Mouse (Mus musculus): ENCODE data around the gene Cwc22.

The Cwc22 gene

DNA sequence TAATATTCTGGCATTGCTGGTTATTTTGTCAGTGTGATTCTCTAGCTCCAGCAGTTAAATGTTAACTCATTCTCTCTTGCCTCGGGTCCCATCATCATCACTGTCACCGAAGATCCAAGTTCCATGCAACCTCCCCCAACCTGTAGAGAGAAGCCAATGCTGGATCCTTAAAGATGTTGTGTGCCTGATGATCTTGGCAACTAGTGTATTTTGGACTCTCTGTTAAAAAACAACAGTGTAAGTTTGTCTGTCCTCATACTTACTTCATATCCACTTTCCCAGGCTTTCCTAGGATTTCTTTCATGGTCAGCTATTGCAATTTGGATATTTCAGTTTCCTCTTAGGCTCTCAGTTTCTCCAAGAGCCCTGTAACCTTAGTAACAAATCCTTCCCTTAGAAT is 25.2 kb upstream of the Cwc22 start:
- in situ Hi-C loops (cut with MboI; ENCODE audit: unreplicated experiment in 2 of 2): no loop called here

DNA sequence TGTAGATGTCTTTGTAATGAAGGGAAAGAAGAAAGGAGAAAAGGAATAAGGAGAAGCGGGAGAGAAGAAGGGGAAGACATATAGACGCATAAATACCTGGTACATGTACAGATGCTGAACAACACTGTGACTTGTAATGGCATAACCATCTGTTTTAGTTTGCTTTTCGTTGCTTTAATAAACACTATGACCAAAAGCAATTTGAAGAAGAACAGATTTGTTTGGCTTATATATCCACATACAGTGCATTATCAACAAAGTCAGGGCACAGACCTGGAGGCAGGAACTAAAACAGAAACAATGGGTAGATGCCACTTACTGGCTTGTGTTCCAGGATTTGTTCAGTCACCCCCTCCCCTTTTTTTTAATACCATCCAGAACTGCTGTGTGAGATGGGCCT is 24.4 kb upstream of the Cwc22 start:
- in situ Hi-C loops (cut with MboI; ENCODE audit: unreplicated experiment in 2 of 2): no loop called here

DNA sequence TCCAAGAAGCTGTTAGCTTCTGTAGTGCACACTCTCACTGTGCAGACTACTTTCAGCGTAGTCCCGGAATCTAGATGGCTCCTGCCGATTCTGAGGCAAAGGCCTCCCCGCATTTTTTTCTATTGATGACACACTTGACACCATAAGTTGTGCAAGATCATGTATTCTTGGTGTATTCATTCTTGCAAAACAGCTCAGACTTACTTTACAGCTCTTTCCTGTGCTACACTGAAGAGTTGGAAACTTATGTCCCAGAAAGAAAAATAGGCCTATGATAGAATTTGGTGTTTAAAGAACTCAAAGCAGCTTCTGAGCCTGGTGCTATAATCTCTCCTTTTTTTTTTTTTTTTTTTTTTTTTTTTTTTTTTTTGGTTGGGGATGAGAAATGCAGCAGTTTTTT is 23.8 kb upstream of the Cwc22 start:
- in situ Hi-C loops (cut with MboI; ENCODE audit: unreplicated experiment in 2 of 2): no loop called here

DNA sequence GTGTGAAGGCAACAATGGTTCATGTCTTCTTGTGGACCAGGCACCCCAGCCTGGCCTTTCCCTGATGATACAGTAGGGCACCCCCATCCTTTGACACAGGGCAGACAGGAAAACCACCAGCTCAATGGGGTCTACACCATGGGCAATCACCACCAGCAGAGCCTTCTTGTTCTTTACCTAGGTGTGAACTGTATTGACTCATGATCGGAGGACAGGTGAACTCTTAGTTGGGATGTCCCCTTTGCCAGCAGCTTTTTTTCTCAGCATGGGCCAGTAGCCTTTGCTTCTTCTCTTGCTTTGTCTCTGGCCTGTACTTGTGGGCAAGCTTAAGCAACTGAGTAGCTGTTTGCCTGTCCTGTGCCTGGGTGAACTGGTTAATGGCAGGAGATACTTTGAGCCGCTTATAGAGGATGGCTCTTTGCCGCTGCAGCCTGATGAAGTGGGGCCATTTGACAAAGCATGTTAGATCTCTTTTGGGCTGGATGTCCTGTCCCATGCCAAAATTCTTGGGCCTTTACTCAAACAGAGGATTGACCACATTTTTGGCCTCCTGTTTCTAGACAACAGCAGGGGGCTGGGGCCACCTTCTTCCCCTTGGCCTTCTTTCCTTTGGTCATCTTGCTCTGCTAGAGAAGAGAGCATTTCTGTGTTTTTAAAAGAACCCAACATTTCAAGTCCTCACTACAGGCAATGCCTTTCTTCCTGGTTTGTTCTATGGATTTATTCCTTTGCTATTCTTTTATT is 16.4 kb upstream of the Cwc22 start:
- in situ Hi-C loops (cut with MboI; ENCODE audit: unreplicated experiment in 2 of 2): no loop called here

DNA sequence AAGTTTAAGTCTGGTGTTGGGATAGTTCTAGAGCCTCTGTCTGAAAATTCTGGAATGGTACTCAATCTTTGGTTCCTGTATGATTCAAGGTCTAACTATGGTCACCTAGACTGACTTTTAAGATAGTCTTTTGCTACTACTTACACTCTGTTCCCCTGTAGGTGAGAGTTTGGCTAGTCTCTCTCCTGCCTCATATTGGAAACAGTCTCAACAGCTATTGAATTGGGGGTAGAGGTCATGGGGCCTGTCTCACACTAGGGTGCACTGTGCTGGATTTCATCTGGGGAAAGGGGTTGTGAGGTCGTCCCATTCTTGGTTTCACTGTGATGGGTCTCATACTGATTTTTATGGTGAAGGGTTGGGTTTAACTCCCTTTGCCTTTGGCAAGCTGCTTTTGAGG is 15.1 kb upstream of the Cwc22 start:
- in situ Hi-C loops (cut with MboI; ENCODE audit: unreplicated experiment in 2 of 2): no loop called here

DNA sequence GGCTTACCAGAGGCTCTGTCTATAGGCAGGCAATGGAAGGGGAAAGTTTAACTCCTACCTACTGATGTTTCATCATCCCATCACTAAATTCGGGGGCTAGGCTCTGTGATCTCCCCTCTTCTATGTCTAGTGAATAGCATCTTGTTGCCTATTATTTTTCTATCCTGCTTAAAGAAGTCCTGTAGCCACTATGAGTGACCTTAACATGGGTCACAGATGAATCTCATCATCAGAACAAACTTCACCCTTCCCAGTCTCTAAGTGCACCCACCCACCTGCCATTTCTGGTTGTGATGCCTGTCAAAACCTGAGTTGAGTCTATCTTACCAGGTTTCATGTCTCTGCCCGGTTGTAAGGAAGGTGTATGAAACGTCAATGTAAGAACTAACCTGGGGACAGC is 14.5 kb upstream of the Cwc22 start:
- in situ Hi-C loops (cut with MboI; ENCODE audit: unreplicated experiment in 2 of 2): no loop called here

DNA sequence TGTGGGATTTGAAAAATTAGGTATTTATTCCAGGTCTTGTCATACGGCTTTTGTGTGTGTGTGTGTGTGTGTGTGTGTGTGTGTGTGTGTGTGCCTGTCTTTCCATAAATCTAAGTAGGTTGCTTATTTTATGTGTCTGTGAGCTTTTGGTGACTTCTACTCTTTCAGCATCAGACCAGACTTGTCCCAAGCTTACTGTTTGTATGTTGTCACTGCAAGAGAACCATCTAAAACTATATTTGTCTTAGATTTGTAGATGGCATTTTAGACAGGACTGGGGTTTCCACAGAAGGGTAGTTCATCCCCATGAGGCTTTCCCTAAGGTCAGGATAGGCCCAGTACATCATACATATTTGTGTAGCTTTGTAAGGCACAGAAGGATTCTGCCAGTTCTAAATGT is 13.2 kb upstream of the Cwc22 start:
- in situ Hi-C loops (cut with MboI; ENCODE audit: unreplicated experiment in 2 of 2): no loop called here

DNA sequence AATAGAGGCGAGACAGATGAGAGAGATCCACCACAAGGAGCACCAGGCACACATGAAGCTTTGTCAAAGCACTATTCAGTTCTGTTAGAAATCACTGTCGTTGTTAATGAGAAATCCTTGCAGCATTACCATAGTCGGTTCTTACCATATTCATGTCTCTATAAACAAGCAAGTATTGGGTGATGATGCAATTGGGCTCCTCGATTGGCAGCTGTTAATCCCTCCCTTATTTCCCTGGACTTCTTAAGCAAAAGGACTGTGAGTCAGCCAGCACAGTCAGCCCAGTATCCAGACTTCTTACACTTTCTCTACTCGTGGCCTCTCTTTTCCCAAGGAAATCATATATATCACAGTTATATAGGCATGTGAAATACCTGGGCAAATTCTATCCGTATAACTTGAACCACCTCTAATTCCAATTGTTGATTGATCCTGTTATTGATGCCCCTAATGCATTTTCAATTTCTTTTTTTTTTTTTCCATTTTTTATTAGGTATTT is 5.3 kb upstream of the Cwc22 start:
- in situ Hi-C loops (cut with MboI; ENCODE audit: unreplicated experiment in 2 of 2): no loop called here

DNA sequence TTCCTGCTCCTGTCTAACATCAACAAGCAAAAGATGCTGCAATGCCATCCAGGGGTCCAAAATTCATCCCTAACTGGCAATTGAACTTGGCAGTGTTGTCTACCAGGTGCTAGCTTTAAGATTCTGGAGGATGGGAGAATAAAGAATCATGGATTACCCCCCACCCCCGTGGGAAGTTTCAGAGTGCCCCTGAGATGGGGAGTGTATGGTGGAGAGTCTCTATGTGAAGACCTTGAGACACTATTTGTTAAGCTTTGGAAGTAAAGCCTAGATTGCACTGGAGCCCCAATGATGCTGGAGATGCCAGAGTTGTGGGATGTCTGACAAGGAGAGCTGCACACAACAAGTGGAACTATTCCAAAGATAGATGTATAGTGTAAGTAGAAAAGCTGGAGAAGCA is 3.9 kb upstream of the Cwc22 start:
- in situ Hi-C loops (cut with MboI; ENCODE audit: unreplicated experiment in 2 of 2): no loop called here

DNA sequence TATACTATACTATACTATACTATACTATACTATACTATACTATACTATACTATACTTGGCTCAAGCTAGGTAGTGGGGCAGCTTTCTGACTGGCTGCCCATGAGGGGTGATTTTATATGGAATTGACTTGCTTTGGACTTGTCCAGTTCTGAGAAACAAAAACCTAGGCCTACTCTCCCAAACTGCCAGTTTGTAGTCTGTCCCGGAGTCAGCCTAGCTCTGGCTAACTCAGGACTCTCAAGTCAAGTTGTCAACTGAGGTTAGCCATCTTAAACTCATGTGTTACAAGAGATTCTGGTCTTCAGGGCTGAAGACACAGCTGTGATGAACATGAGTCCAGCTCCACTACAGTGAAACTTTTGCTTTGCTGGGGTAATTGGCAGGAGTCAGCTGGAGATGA is 3.3 kb upstream of the Cwc22 start:
- in situ Hi-C loops (cut with MboI; ENCODE audit: unreplicated experiment in 2 of 2): loop anchor here (10.0 to 25.0 kb wide), 6 partner anchors 925 to 1685 kb away; partner anchors contain the start of genes Cyct (in 1 of the 2), Fkbp7 (in 1 of the 2), Itprid2 (in 1 of the 2) and Plekha3 (in 1 of the 2)

DNA sequence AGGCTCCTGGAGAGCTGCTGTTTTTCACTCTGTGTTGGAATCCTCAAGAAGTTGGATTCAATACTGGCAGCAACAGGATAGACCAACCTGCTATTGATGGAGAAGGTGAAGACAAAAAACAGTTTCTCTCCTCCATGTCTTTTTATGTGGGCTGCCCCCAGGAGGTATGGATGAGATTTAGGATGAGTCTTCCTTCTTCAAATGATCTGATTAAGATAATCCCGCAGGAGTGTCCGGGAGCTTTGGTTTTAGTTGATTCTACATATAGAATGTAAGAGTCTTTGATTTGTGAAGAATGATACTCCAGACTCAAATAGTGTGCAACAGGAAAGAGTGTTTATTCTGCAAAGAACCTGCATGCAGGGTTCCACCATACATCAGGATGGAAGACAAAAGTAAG is 2.7 kb upstream of the Cwc22 start:
- in situ Hi-C loops (cut with MboI; ENCODE audit: unreplicated experiment in 2 of 2): loop anchor here (10.0 to 25.0 kb wide), 6 partner anchors 926 to 1686 kb away; partner anchors contain the start of genes Cyct (in 1 of the 2), Fkbp7 (in 1 of the 2), Itprid2 (in 1 of the 2) and Plekha3 (in 1 of the 2)

DNA sequence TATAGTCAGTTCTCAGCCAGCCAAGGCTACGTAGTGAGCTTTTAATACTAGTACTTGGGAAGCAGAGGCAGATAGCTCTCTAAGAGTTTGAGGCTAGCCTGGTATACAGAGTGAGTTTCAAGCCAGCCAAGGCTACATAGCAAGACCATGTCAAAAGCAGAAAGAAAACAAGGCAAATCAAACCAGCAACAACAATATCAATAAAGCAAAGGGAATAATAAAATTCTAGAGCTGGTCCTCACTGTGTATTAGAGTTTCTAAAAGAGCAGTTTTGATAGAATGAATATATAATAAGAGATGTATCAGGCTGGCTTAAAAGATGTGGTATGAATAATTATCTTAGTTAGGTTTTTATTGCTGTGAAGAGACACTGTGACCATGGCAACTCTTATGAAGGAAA is 2.0 kb upstream of the Cwc22 start:
- in situ Hi-C loops (cut with MboI; ENCODE audit: unreplicated experiment in 2 of 2): loop anchor here (10.0 to 25.0 kb wide), 6 partner anchors 927 to 1687 kb away; partner anchors contain the start of genes Cyct (in 1 of the 2), Fkbp7 (in 1 of the 2), Itprid2 (in 1 of the 2) and Plekha3 (in 1 of the 2)

DNA sequence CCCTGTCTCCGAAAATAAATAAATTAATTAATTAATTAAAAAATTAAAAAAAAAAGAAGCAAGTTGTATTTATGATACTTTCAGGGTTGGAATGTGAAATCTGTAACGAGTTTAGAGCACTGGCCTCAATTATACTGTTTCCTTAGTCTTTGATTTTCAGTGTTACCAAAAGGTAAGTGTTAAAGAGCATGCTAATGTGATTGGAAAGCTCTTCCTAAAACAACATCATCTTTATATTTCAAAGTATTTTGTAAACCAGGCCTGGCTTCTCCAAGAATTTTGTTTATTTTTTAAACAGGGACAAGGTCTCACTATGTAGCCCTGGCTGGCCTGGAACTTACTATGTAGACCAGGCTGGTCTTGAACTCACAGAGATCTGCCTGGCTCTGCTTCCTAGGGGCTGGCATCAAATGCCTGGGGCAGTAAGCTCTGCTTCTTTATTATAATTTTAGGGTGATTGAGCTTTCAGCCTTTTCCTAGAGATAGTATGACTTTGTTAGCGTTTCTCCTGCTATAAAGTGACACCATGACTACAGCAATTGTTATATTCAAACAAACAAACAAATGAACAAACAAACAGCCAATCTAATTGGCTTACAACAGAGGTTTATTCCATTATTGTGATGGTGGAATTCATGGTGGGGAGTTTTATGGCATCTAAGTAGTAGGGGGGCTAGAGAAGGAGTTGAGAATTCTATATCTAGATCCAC is 1.1 kb upstream of the Cwc22 start:
- in situ Hi-C loops (cut with MboI; ENCODE audit: unreplicated experiment in 2 of 2): loop anchor here (10.0 to 25.0 kb wide), 6 partner anchors 927 to 1687 kb away; partner anchors contain the start of genes Cyct (in 1 of the 2), Fkbp7 (in 1 of the 2), Itprid2 (in 1 of the 2) and Plekha3 (in 1 of the 2)

DNA sequence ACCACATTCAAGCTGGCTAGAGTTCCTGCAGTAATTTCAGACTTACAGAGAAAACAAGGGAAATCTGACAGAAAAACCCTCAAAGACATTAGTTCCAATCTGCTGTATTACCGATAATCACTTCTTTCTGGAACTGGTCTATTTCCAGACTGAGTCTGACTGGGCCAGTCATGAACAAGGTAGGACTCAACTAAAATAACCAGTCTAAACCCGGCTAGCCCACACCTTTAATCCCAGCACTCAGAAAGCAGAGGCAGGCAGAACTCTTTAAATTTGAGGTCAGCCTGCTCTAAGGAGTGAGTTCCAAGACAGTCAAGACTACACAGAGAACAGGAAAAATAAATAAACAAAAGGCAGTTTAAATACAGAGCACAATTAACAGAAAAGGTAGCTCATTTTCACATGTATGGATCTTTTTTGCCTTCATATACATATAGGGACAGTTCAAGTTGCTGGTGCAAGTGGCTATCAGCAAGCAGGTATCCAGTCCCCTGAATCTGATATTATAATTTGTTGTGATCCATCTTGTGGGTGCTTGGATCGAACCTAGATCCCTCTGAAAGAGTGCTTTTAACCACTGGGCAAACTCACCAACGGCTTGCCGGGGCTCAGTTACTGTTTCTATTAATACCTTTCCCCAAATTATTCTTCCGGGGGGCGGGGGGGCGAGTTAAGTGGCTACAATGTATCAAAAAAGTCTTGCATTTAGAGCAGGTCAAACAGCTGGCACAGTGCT is 1.1 kb downstream of the Cwc22 start:
- in situ Hi-C loops (cut with MboI; ENCODE audit: unreplicated experiment in 2 of 2): loop anchor here (10.0 to 25.0 kb wide), 6 partner anchors 930 to 1690 kb away; partner anchors contain the start of genes Cyct (in 1 of the 2), Fkbp7 (in 1 of the 2), Itprid2 (in 1 of the 2) and Plekha3 (in 1 of the 2)

DNA sequence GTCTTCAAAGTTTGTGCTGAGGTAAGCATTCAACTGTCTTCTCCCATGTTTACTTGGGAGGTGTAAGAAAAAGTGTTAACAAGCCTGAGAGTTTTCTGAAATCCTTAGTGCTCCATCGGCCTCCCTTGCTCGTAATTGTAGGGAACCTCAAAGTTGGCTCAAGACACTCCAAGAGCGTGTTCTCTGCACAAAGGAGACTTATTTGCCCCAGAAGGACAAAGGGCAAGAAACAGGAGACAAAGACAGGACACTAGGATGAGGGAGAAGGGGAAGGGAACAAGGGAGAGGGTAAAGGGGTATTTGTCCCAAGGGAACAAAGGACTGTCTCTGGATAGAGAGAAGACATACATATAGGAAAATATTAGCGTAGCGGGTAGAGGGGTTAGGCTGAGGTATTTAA is 1.9 kb downstream of the Cwc22 start:
- in situ Hi-C loops (cut with MboI; ENCODE audit: unreplicated experiment in 2 of 2): loop anchor here (10.0 to 25.0 kb wide), 6 partner anchors 931 to 1691 kb away; partner anchors contain the start of genes Cyct (in 1 of the 2), Fkbp7 (in 1 of the 2), Itprid2 (in 1 of the 2) and Plekha3 (in 1 of the 2)

DNA sequence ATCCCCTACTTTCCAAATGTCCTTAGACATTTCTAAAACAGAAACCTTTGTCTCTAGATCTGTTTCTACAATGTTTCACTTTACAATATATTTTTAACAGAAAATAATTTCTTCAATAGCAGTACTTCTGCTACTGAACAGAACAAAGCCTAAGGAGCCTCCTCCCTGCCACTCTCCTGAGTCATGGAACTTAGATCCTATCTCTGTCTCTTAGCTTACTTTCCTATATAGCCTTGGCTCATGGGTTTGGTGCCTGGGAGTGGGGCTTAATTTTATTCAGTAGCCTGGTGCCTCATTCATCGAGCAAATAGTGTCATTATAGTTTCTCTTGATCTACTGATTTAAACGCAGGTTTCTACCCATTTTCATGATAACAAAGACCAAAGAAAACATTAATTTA is 4.2 kb downstream of the Cwc22 start:
- in situ Hi-C loops (cut with MboI; ENCODE audit: unreplicated experiment in 2 of 2): loop anchor here (10.0 to 25.0 kb wide), 6 partner anchors 933 to 1693 kb away; partner anchors contain the start of genes Cyct (in 1 of the 2), Fkbp7 (in 1 of the 2), Itprid2 (in 1 of the 2) and Plekha3 (in 1 of the 2)

DNA sequence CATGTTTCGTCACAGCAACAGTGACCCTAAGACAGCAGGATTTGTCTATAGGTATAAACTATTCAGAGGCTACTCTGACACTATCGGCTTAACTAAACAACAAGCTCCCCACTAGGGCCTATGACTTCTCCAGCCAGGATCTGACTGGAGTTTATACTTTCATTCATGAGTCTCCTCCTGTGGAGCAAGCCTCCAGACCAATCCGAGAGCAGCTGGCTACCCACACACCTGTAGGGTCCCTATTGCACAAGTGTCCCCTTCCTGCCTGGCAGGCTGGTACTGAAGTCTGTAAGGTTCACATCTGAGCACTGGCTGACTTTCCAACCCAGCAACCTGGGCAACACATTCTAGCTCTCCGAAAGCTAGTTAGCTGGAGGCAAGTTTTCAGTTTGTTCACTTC is 7.9 kb downstream of the Cwc22 start:
- in situ Hi-C loops (cut with MboI; ENCODE audit: unreplicated experiment in 2 of 2): loop anchor here (25.0 kb wide), 4 partner anchors 1251 to 1576 kb away; partner anchors contain the start of genes Cyct (in 1 of the 2), Fkbp7 (in 1 of the 2), Plekha3 (in 1 of the 2) and Rbm45 (in 1 of the 2)

DNA sequence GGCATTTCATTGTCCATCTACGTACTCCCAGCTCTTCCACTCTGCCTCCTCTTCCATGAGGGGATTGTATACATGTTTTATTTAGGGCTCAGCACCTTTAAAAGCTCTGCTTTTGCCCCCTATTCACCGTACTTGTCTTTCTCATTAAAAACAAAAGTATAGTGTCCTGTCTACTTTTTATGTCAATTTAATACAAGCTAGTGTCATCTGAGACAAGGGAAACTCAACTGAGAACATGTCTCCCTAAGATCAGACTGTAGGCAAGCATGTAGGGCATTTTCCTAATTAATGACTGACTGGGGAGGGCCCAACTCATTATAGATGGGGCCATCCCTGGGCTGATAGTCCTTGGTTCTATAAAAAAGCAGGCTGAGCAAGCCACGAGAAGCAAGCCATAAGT is 8.4 kb downstream of the Cwc22 start:
- in situ Hi-C loops (cut with MboI; ENCODE audit: unreplicated experiment in 2 of 2): loop anchor here (25.0 kb wide), 4 partner anchors 1251 to 1576 kb away; partner anchors contain the start of genes Cyct (in 1 of the 2), Fkbp7 (in 1 of the 2), Plekha3 (in 1 of the 2) and Rbm45 (in 1 of the 2)

DNA sequence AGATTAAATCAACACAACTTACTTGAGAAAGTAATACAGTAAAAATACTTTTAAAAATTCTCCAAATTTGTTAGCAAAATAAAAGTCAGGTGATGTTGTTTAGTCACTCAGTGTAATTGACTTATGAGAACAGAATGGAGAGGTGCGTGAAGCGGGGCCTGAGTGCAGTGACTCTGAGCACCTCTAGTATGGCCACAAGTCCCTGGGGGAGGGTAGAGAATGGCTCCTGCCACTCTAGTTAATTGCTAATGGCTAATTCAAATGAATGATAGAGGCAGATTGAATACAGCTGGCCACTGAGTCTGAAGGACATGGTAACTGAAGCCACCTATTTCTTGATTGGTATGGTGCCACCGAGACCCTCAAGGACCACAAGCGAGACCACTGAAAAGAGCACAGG is 12.0 kb downstream of the Cwc22 start:
- in situ Hi-C loops (cut with MboI; ENCODE audit: unreplicated experiment in 2 of 2): loop anchor here (25.0 kb wide), 4 partner anchors 1247 to 1572 kb away; partner anchors contain the start of genes Cyct (in 1 of the 2), Fkbp7 (in 1 of the 2), Plekha3 (in 1 of the 2) and Rbm45 (in 1 of the 2)
